Mouse (Mus musculus) mouse trophoblast stem cell (cell line): ENCODE measurements around the gene Tgm2.

Source experiments
- in situ Hi-C, 2 experiments: fragments of 300-500 bp; cut with MseI, MboI; formaldehyde crosslinking; loops; 2 replicates in 1 of 2; 3 replicates in 1 of 2; pipeline ENCODE4 v1.15.1; 2025

Gene Tgm2

GRCm38 (mm10) chr2:158071633-158071995, 74.6 kb downstream of the Tgm2 start:
- in situ Hi-C loops: no loop called here

- in situ Hi-C loops: no loop called here
Observed at GRCm38 (mm10) chr2:158070885-158071632, 75.2 kb downstream of the Tgm2 start.

- in situ Hi-C loops: no loop called here
Observed at GRCm38 (mm10) chr2:158068444-158068971, 77.7 kb downstream of the Tgm2 start.

DNA sequence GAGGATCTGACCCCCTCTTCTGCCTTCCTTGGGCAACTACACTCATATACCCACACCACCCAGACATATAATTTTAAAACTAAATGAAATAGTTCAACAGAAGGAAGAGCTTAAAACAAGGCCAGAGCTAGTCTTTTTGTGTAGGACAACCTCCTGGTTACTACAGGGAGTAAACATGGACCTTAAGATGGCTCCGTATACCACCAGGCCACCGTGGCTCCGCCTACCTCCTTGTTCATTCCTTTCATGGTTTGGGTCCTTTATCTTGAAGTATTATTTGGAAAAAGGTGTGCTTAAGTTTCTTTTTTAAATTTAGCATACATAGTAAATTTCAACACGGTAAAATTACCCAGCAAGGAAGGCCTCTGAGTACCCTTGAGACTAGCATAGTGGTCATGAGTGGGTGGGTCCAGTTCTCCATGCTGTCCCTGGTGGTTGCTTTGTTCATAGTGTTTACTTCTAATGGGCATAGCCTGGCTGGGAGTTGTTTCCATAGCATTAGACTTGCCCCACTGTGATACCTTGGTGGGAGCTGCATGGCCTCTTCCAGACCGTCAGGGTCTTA, 78.9 kb downstream of the Tgm2 start:
- in situ Hi-C loops: no loop called here

DNA sequence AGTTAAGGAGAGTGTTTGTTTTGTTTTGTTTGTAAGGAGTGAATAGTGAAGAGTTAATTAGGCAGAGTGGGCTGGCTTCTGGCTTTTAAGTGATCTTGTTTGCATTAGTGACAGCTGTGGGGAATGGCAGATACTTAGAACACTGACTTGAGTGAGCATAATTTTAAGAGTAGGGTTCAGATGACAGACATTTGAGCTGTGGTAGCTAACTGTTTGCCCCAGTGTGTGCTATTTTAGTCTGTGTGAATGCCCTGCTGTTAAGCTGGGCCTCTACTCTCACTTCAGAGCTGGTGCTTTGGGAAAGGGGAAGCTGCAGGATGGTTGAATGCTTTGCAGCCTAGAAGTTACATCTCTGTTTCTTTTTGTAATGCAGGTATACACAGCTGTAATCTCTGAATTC, 79.8 kb downstream of the Tgm2 start:
- in situ Hi-C loops: no loop called here
